Mouse (Mus musculus) megakaryocyte, embryonic 14.5 days (primary cell): ENCODE measurements around the gene C2. TPM values are rescaled to one million over a fixed set of nuclear protein-coding genes. Genes with fewer than 3 reads are reported as not detected.
"Not testable (repeated sequence)": the region's sequence is repeated elsewhere in the genome, so short reads cannot be mapped to it uniquely, and the experiment has no call there.

Experiments
- H3K27me3 ChIP-seq: replicated peaks from 2 replicates; pipeline ENCODE3; 2012; ENCODE audit warnings: inconsistent platforms
- H3K36me3 ChIP-seq: replicated peaks from 2 replicates; pipeline ENCODE3; 2012; ENCODE audit warnings: low read length, inconsistent platforms, mixed read lengths
- H3K4me1 ChIP-seq: 2 replicates; pipeline ENCODE4 v1.6.1; 2012; ENCODE audit warnings: inconsistent platforms
- H3K4me3 ChIP-seq: replicated peaks from 2 replicates; pipeline ENCODE3; 2012; ENCODE audit warnings: moderate library complexity, mild to moderate bottlenecking, inconsistent platforms
- H3K9me3 ChIP-seq: 2 replicates; pipeline ENCODE4 v1.6.1; 2012; ENCODE audit warnings: inconsistent platforms
- FLI1 ChIP-seq: IDR thresholded peaks from 2 replicates; pipeline ENCODE4 v1.6.1; 2012; ENCODE audit warnings: low read length, inconsistent platforms, mixed read lengths
- GATA1 ChIP-seq: IDR thresholded peaks from 3 replicates; pipeline ENCODE4 v1.6.1; 2012; ENCODE audit warnings: mixed read lengths, low read length, inconsistent platforms, borderline replicate concordance
- polyA plus RNA-seq: library from polyadenylated mRNA; stranded (reverse); fragments of >175 nt; gene quantifications from 2 replicates; pipeline ENCODE4 v1.2.3, GENCODE M21; 2012; ENCODE audit warnings: low replicate concordance; ENCODE audit not compliant: insufficient read depth

C2 gene
- polyA plus RNA-seq, 1 experiment = 3.0 TPM

- Histone ChIP-seq H3K27me3 (no peaks in the 10 kb centered on the region), H3K4me3 (peak overlapping the region; percentile 98), H3K9me3 (no peaks in the 10 kb centered on the region), H3K36me3 (peaks cover 72% of the 10 kb centered on the region), H3K4me1 (peaks cover 36% of the 10 kb centered on the region)
- TF ChIP-seq FLI1 (no peak), GATA1 (no peak)
Observed at GRCm38 (mm10) chr17:34837464-34838324, 60.4 kb downstream of the C2 start.

GRCm38 (mm10) chr17:34836856-34837221 lies 61.2 kb downstream of the C2 start, which contains the start of the genes Stk19 and Dxo:
Gene Stk19, minus strand, starts transcription at chr17:34836945.
Gene Dxo, plus strand, starts transcription at chr17:34837019.
- no peaks in the 10 kb centered on the region for H3K27me3 ChIP-seq
- H3K9me3 ChIP-seq = no peaks in the 10 kb centered on the region
- TF ChIP-seq GATA1 = no peak
- no peak; the same call in 1 of the 2 replicates for TF ChIP-seq FLI1
- peaks cover 36% of the 10 kb centered on the region for H3K4me1 ChIP-seq
- H3K36me3 ChIP-seq = peaks cover 72% of the 10 kb centered on the region
- peak within 1 kb of the TSS; percentile 98 for H3K4me3 ChIP-seq

- Histone ChIP-seq H3K36me3 (peaks cover 69% of the 10 kb centered on the region), H3K4me1 (peaks cover 36% of the 10 kb centered on the region), H3K4me3 (peak overlapping the region; percentile 98), H3K9me3 (no peaks in the 10 kb centered on the region), H3K27me3 (no peaks in the 10 kb centered on the region)
- no peak for TF ChIP-seq GATA1
- no peak for TF ChIP-seq FLI1
Observed at GRCm38 (mm10) chr17:34836155-34836855, 61.8 kb downstream of the C2 start.

- not testable (repeated sequence) for H3K4me1 ChIP-seq, H3K27me3 ChIP-seq, H3K4me3 ChIP-seq
- Histone ChIP-seq H3K9me3 (peaks cover 15% of the 10 kb centered on the region), H3K36me3 (peaks cover 86% of the 10 kb centered on the region)
Observed at GRCm38 (mm10) chr17:34830776-34831175, 67.3 kb downstream of the C2 start.

- Histone ChIP-seq H3K36me3 (no peaks in the 10 kb centered on the region), H3K9me3 (no peaks in the 10 kb centered on the region), H3K4me1 (no peaks in the 10 kb centered on the region), H3K4me3 (no peak overlapping the region), H3K27me3 (peaks cover 7% of the 10 kb centered on the region)
- TF ChIP-seq GATA1 = no peak
- no peak for TF ChIP-seq FLI1
Observed at GRCm38 (mm10) chr17:34814818-34815370, 83.2 kb downstream of the C2 start.

GRCm38 (mm10) chr17:34813747-34814146 lies 84.3 kb downstream of the C2 start:
- H3K4me1 ChIP-seq, H3K36me3 ChIP-seq, H3K9me3 ChIP-seq, H3K4me3 ChIP-seq, H3K27me3 ChIP-seq: not testable (repeated sequence)

Other genes starting within 250 kb of the C2 start
- gene Tnxb, start 227.7 kb downstream of the C2 start, polyA plus RNA-seq = 0.03 TPM in 1 of 2 replicates, not detected in the other
- gene C4b, start 154.4 kb downstream of the C2 start, polyA plus RNA-seq = 0.06 TPM in 1 of 2 replicates, not detected in the other
- gene Cyp21a1, start 93.7 kb downstream of the C2 start, polyA plus RNA-seq = not detected in 2 replicates
- 44.3 and 85.0 TPM in 2 replicates for gene Stk19, start 61.3 kb downstream of the C2 start, polyA plus RNA-seq
- 61.9 and 137 TPM in 2 replicates for gene Dxo, start 61.2 kb downstream of the C2 start, polyA plus RNA-seq
- gene Skiv2l, start 48.1 kb downstream of the C2 start, polyA plus RNA-seq = 25.1 and 27.6 TPM in 2 replicates
- gene Nelfe, start 47.9 kb downstream of the C2 start, polyA plus RNA-seq = 67.5 and 220 TPM in 2 replicates
- gene Cfb, start 35.7 kb downstream of the C2 start, polyA plus RNA-seq = 0.54 TPM in 1 of 2 replicates, not detected in the other
- 6.7 and 15.4 TPM in 2 replicates for gene Zbtb12, start 18.8 kb downstream of the C2 start, polyA plus RNA-seq
- gene Gm20547, start 16.2 kb downstream of the C2 start, polyA plus RNA-seq = not detected in 2 replicates
- 356 and 543 TPM in 2 replicates for gene Ehmt2, start 204 bp upstream of the C2 start, polyA plus RNA-seq
- gene Slc44a4, start 16.2 kb upstream of the C2 start, polyA plus RNA-seq = not detected in 2 replicates
- gene Neu1, start 33.0 kb upstream of the C2 start, polyA plus RNA-seq = 12.4 and 41.3 TPM in 2 replicates
- gene Hspa1b, start 61.0 kb upstream of the C2 start, polyA plus RNA-seq = 4.5 and 7.2 TPM in 2 replicates
- gene Gm20481, start 71.6 kb upstream of the C2 start, polyA plus RNA-seq = not detected in 2 replicates
- gene Hspa1a, start 73.9 kb upstream of the C2 start, polyA plus RNA-seq = 1.5 and 2.0 TPM in 2 replicates
- not detected in 2 replicates for gene Hspa1l, start 74.4 kb upstream of the C2 start, polyA plus RNA-seq
- 64.3 and 95.0 TPM in 2 replicates for gene Lsm2, start 83.6 kb upstream of the C2 start, polyA plus RNA-seq
- gene Vars, start 102.7 kb upstream of the C2 start, polyA plus RNA-seq = 188 and 650 TPM in 2 replicates
- gene Vwa7, start 118.3 kb upstream of the C2 start, polyA plus RNA-seq = 0.38 and 0.40 TPM in 2 replicates
- gene Sapcd1, start 129.8 kb upstream of the C2 start, polyA plus RNA-seq = 4.1 and 5.4 TPM in 2 replicates
- 10.5 and 10.9 TPM in 2 replicates for gene Msh5, start 148.5 kb upstream of the C2 start, polyA plus RNA-seq
- gene Clic1, start 151.7 kb upstream of the C2 start, polyA plus RNA-seq = 244 and 373 TPM in 2 replicates
- gene Ddah2, start 160.8 kb upstream of the C2 start, polyA plus RNA-seq = 30.5 and 36.5 TPM in 2 replicates
- 14.8 and 15.5 TPM in 2 replicates for gene Ly6g6c, start 167.1 kb upstream of the C2 start, polyA plus RNA-seq
- 53.5 and 66.3 TPM in 2 replicates for gene Mpig6b, start 167.9 kb upstream of the C2 start, polyA plus RNA-seq
- gene Ly6g6e, start 178.6 kb upstream of the C2 start, polyA plus RNA-seq = not detected in 2 replicates
- gene Ly6g6d, start 179.8 kb upstream of the C2 start, polyA plus RNA-seq = 79.9 and 106 TPM in 2 replicates
- 517 and 745 TPM in 2 replicates for gene Ly6g6f, start 187.3 kb upstream of the C2 start, polyA plus RNA-seq
- 211 and 290 TPM in 2 replicates for gene Abhd16a, start 191.0 kb upstream of the C2 start, polyA plus RNA-seq
- not detected in 2 replicates for gene Ly6g5c, start 210.0 kb upstream of the C2 start, polyA plus RNA-seq
- 0.23 TPM in 1 of 2 replicates, not detected in the other for gene Ly6g5b, start 217.2 kb upstream of the C2 start, polyA plus RNA-seq
- 46.5 and 57.4 TPM in 2 replicates for gene Gpank1, start 223.2 kb upstream of the C2 start, polyA plus RNA-seq
- 75.6 and 82.2 TPM in 2 replicates for gene Csnk2b, start 223.8 kb upstream of the C2 start, polyA plus RNA-seq
- gene D17H6S53E, start 228.1 kb upstream of the C2 start, polyA plus RNA-seq = 3.2 and 6.1 TPM in 2 replicates
- gene Apom, start 233.8 kb upstream of the C2 start, polyA plus RNA-seq = not detected in 2 replicates
- gene Bag6, start 236.9 kb upstream of the C2 start, polyA plus RNA-seq = 613 and 1,584 TPM in 2 replicates